Mouse (Mus musculus): ENCODE measurements around the gene Dgcr2. TPM values are rescaled to one million over a fixed set of nuclear protein-coding genes. Genes with fewer than 3 reads are reported as not detected.

Dgcr2 gene
- polyA plus RNA-seq, 1 experiment = 42.8 TPM

GRCm38 (mm10) chr16:17803675-17804448 is 94.5 kb downstream of the Dgcr2 start:
- H3K36me3 ChIP-seq (ENCODE audit: control insufficient read depth, insufficient read depth) = peaks cover 4% of the 10 kb centered on the region
- no peaks in the 10 kb centered on the region for H3K27me3 ChIP-seq (ENCODE audit: control insufficient read depth, insufficient read depth, insufficient read length)
- TF ChIP-seq REST (IDR thresholded peaks at IDR 0.05; ENCODE audit: insufficient read depth, insufficient read length) (no peak), MYOG (IDR thresholded peaks at IDR 0.05; ENCODE audit: control insufficient read depth in 1 of 3, insufficient read depth in 1 of 3, insufficient read length in 2 of 3, low read depth in 2 of 3) (no peak), MYOD1 (IDR thresholded peaks at IDR 0.05; ENCODE audit: control insufficient read depth in 1 of 3, insufficient read length in 2 of 3, low read depth in 2 of 3) (no peak), POLR2AphosphoS2 (IDR thresholded peaks at IDR 0.05; ENCODE audit: insufficient read length, low read depth) (no peak), CEBPB (IDR thresholded peaks at IDR 0.05; ENCODE audit: insufficient read depth, poor library complexity, severe bottlenecking) (no peak), MAX (IDR thresholded peaks at IDR 0.05; ENCODE audit: low read depth) (no peak), SRF (IDR thresholded peaks at IDR 0.05; ENCODE audit: control insufficient read depth, insufficient read length, low read depth) (no peak), TCF3 (IDR thresholded peaks at IDR 0.05; ENCODE audit: insufficient read length, low read depth) (no peak), POLR2A (IDR thresholded peaks at IDR 0.05; ENCODE audit: insufficient read length, low read depth) (no peak), USF1 (IDR thresholded peaks at IDR 0.05; ENCODE audit: low read depth) (no peak), E2F4 (IDR thresholded peaks at IDR 0.05; ENCODE audit: insufficient read depth) (no peak), TCF12 (IDR thresholded peaks at IDR 0.05; ENCODE audit: insufficient read depth, poor library complexity, severe bottlenecking) (no peak)

GRCm38 (mm10) chr16:17802839-17803674 is 95.3 kb downstream of the Dgcr2 start:
- TF ChIP-seq MYOG (IDR thresholded peaks at IDR 0.05; ENCODE audit: control insufficient read depth in 1 of 3, insufficient read depth in 1 of 3, insufficient read length in 2 of 3, low read depth in 2 of 3) (no peak), POLR2AphosphoS2 (IDR thresholded peaks at IDR 0.05; ENCODE audit: insufficient read length, low read depth) (no peak), MYOD1 (IDR thresholded peaks at IDR 0.05; ENCODE audit: control insufficient read depth in 1 of 3, insufficient read length in 2 of 3, low read depth in 2 of 3) (no peak), USF1 (IDR thresholded peaks at IDR 0.05; ENCODE audit: low read depth) (no peak), POLR2A (IDR thresholded peaks at IDR 0.05; ENCODE audit: insufficient read length, low read depth) (no peak), TCF12 (IDR thresholded peaks at IDR 0.05; ENCODE audit: insufficient read depth, poor library complexity, severe bottlenecking) (no peak), TCF3 (IDR thresholded peaks at IDR 0.05; ENCODE audit: insufficient read length, low read depth) (no peak), CEBPB (IDR thresholded peaks at IDR 0.05; ENCODE audit: insufficient read depth, poor library complexity, severe bottlenecking) (no peak), MAX (IDR thresholded peaks at IDR 0.05; ENCODE audit: low read depth) (no peak), SRF (IDR thresholded peaks at IDR 0.05; ENCODE audit: control insufficient read depth, insufficient read length, low read depth) (no peak), E2F4 (IDR thresholded peaks at IDR 0.05; ENCODE audit: insufficient read depth) (no peak), REST (IDR thresholded peaks at IDR 0.05; ENCODE audit: insufficient read depth, insufficient read length) (no peak)
- Histone ChIP-seq H3ac (ENCODE audit: control insufficient read depth, insufficient read length) (no peak overlapping the region), H3K4me3 (no peak overlapping the region), H3K79me2 (ENCODE audit: control insufficient read depth, insufficient read depth) (peaks cover 26% of the 10 kb centered on the region), H3K4me2 (ENCODE audit: low read depth) (no peak overlapping the region), H3K36me3 (ENCODE audit: control insufficient read depth, insufficient read depth) (peaks cover 4% of the 10 kb centered on the region), H3K27me3 (ENCODE audit: control insufficient read depth, insufficient read depth, insufficient read length) (no peaks in the 10 kb centered on the region)

More at GRCm38 (mm10) chr16:17803675-17804448, 94.5 kb downstream of the Dgcr2 start:
- H3K4me2 ChIP-seq (ENCODE audit: low read depth) = no peak overlapping the region
- no peak overlapping the region for H3K4me3 ChIP-seq
- H3ac ChIP-seq (ENCODE audit: control insufficient read depth, insufficient read length) = no peak overlapping the region
- H3K79me2 ChIP-seq (ENCODE audit: control insufficient read depth, insufficient read depth) = peaks cover 23% of the 10 kb centered on the region

GRCm38 (mm10) chr16:17802456-17802838 is 95.9 kb downstream of the Dgcr2 start:
- TF ChIP-seq CEBPB (IDR thresholded peaks at IDR 0.05; ENCODE audit: insufficient read depth, poor library complexity, severe bottlenecking) = no peak
- TF ChIP-seq SRF (IDR thresholded peaks at IDR 0.05; ENCODE audit: control insufficient read depth, insufficient read length, low read depth) = no peak
- no peak for TF ChIP-seq REST (IDR thresholded peaks at IDR 0.05; ENCODE audit: insufficient read depth, insufficient read length)
- no peak for TF ChIP-seq USF1 (IDR thresholded peaks at IDR 0.05; ENCODE audit: low read depth)
- no peak for TF ChIP-seq MYOG (IDR thresholded peaks at IDR 0.05; ENCODE audit: control insufficient read depth in 1 of 3, insufficient read depth in 1 of 3, insufficient read length in 2 of 3, low read depth in 2 of 3)
- H3ac ChIP-seq (ENCODE audit: control insufficient read depth, insufficient read length) = no peak overlapping the region
- peaks cover 4% of the 10 kb centered on the region for H3K36me3 ChIP-seq (ENCODE audit: control insufficient read depth, insufficient read depth)
- peaks cover 26% of the 10 kb centered on the region for H3K79me2 ChIP-seq (ENCODE audit: control insufficient read depth, insufficient read depth)
- no peak overlapping the region for H3K4me2 ChIP-seq (ENCODE audit: low read depth)
- H3K27me3 ChIP-seq (ENCODE audit: control insufficient read depth, insufficient read depth, insufficient read length) = no peaks in the 10 kb centered on the region
- no peak overlapping the region for H3K4me3 ChIP-seq

- H3K27me3 ChIP-seq (ENCODE audit: control insufficient read depth, insufficient read depth, insufficient read length) = no peaks in the 10 kb centered on the region
- no peak overlapping the region for H3ac ChIP-seq (ENCODE audit: control insufficient read depth, insufficient read length)
- H3K36me3 ChIP-seq (ENCODE audit: control insufficient read depth, insufficient read depth) = peaks cover 4% of the 10 kb centered on the region
- H3K4me3 ChIP-seq = no peak overlapping the region
- TF ChIP-seq POLR2A (IDR thresholded peaks at IDR 0.05; ENCODE audit: insufficient read length, low read depth) (no peak), SRF (IDR thresholded peaks at IDR 0.05; ENCODE audit: control insufficient read depth, insufficient read length, low read depth) (no peak), TCF3 (IDR thresholded peaks at IDR 0.05; ENCODE audit: insufficient read length, low read depth) (no peak), POLR2AphosphoS2 (IDR thresholded peaks at IDR 0.05; ENCODE audit: insufficient read length, low read depth) (no peak), MYOD1 (IDR thresholded peaks at IDR 0.05; ENCODE audit: control insufficient read depth in 1 of 3, insufficient read length in 2 of 3, low read depth in 2 of 3) (no peak), TCF12 (IDR thresholded peaks at IDR 0.05; ENCODE audit: insufficient read depth, poor library complexity, severe bottlenecking) (no peak), MAX (IDR thresholded peaks at IDR 0.05; ENCODE audit: low read depth) (no peak), E2F4 (IDR thresholded peaks at IDR 0.05; ENCODE audit: insufficient read depth) (no peak), CEBPB (IDR thresholded peaks at IDR 0.05; ENCODE audit: insufficient read depth, poor library complexity, severe bottlenecking) (no peak), REST (IDR thresholded peaks at IDR 0.05; ENCODE audit: insufficient read depth, insufficient read length) (no peak), MYOG (IDR thresholded peaks at IDR 0.05; ENCODE audit: control insufficient read depth in 1 of 3, insufficient read depth in 1 of 3, insufficient read length in 2 of 3, low read depth in 2 of 3) (no peak), USF1 (IDR thresholded peaks at IDR 0.05; ENCODE audit: low read depth) (no peak)
- H3K79me2 ChIP-seq (ENCODE audit: control insufficient read depth, insufficient read depth) = peaks cover 26% of the 10 kb centered on the region
- H3K4me2 ChIP-seq (ENCODE audit: low read depth) = no peak overlapping the region
Observed at GRCm38 (mm10) chr16:17801777-17802455, 96.4 kb downstream of the Dgcr2 start.
